Mouse (Mus musculus) heart, adult 11 months (tissue): ENCODE measurements around the gene 2900026A02Rik.

ENCODE experiments used
- DNase-seq: peaks from one replicate; pipeline ENCODE4 v3.0.0; 2022

The 2900026A02Rik gene

GRCm38 (mm10) chr5:113210314-113210713 lies 10.7 kb downstream of the 2900026A02Rik start:
- DNase-seq: peak; percentile 98

GRCm38 (mm10) chr5:113209898-113210297 lies 11.1 kb downstream of the 2900026A02Rik start:
- peak; percentile 97 for DNase-seq

GRCm38 (mm10) chr5:113209401-113209750 lies 11.7 kb downstream of the 2900026A02Rik start:
- DNase-seq: no peak

- DNase-seq: peak; percentile 99
These were observed 12.2 kb downstream of the 2900026A02Rik start for GRCm38 (mm10) chr5:113208622-113209400.

- DNase-seq: peak; percentile 98
These were observed 13.0 kb downstream of the 2900026A02Rik start for GRCm38 (mm10) chr5:113208048-113208447.

GRCm38 (mm10) chr5:113206670-113207352 lies 14.2 kb downstream of the 2900026A02Rik start:
- peak; percentile 96 for DNase-seq

- no peak for DNase-seq
These were observed 16.8 kb downstream of the 2900026A02Rik start for GRCm38 (mm10) chr5:113204193-113204592.

GRCm38 (mm10) chr5:113199772-113200134 lies 21.3 kb downstream of the 2900026A02Rik start:
- DNase-seq: no peak

- DNase-seq: peak; percentile 97
These were observed 21.8 kb downstream of the 2900026A02Rik start for GRCm38 (mm10) chr5:113199126-113199771.

GRCm38 (mm10) chr5:113196916-113197794 lies 23.9 kb downstream of the 2900026A02Rik start:
- peak; percentile 98 for DNase-seq

- no peak for DNase-seq
These were observed 25.1 kb downstream of the 2900026A02Rik start for GRCm38 (mm10) chr5:113195907-113196306.

GRCm38 (mm10) chr5:113195451-113195850 lies 25.6 kb downstream of the 2900026A02Rik start:
- DNase-seq: no peak

- no peak for DNase-seq
These were observed 27.3 kb downstream of the 2900026A02Rik start for GRCm38 (mm10) chr5:113193762-113194161.

GRCm38 (mm10) chr5:113191901-113192300 lies 29.1 kb downstream of the 2900026A02Rik start:
- no peak for DNase-seq

GRCm38 (mm10) chr5:113190558-113190957 lies 30.5 kb downstream of the 2900026A02Rik start:
- no peak for DNase-seq

GRCm38 (mm10) chr5:113181441-113181840 lies 39.6 kb downstream of the 2900026A02Rik start:
- no peak for DNase-seq

- no peak for DNase-seq
These were observed 40.3 kb downstream of the 2900026A02Rik start for GRCm38 (mm10) chr5:113180755-113181154.

- peak; percentile 99 for DNase-seq
These were observed 41.0 kb downstream of the 2900026A02Rik start for GRCm38 (mm10) chr5:113179843-113180682.

GRCm38 (mm10) chr5:113179451-113179842 lies 41.6 kb downstream of the 2900026A02Rik start:
- no peak for DNase-seq

GRCm38 (mm10) chr5:113175976-113176375 lies 45.1 kb downstream of the 2900026A02Rik start:
- DNase-seq: no peak

GRCm38 (mm10) chr5:113174916-113175692 lies 45.9 kb downstream of the 2900026A02Rik start:
- no peak for DNase-seq
